Mouse (Mus musculus): ENCODE results near the gene Rnase2b. TPM values are rescaled to one million over a fixed set of nuclear protein-coding genes. Genes with fewer than 3 reads are reported as not detected.
A peak's percentile ranks its signal among the peaks of the same experiment; 100 is the strongest.
"Not testable (repeated sequence)": the region's sequence is repeated elsewhere in the genome, so short reads cannot be mapped to it uniquely, and the experiment has no call there.

Rnase2b gene
- not detected in 3 replicates for total RNA-seq (2017)

DNA sequence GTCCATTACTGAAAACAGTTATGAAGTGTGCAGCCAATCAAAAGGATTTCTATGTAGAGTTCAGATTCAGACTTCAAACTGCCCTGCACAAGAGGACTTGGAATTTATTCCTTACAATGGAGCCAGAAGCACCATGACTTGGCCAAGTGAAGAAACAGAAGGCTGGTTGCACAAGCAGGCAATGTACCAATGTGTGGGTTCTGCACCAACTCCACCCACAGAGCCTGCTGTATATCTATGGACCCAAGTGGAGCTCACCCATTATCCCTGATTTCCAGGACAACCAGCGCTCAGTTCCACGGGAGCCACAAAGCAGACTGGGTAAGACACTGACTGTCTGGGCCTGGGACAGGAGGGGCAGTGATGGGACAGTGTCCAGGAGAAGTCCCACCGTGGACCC is at the start of gene Rnase2b:
TSS of gene Rnase2b (plus strand) at position 285 of the 400 bp plus-strand sequence.
- ATAC-seq (replicated peaks; ENCODE audit: insufficient number of reproducible peaks, low FRiP score, low TSS enrichment, poor library complexity, severe bottlenecking) = not testable (repeated sequence)

GRCm38 (mm10) chr14:51113476-51113875 is 48.6 kb upstream of the Rnase2b start:
- ATAC-seq (replicated peaks; ENCODE audit: insufficient number of reproducible peaks, low FRiP score, low TSS enrichment, poor library complexity, severe bottlenecking) = no peak

DNA sequence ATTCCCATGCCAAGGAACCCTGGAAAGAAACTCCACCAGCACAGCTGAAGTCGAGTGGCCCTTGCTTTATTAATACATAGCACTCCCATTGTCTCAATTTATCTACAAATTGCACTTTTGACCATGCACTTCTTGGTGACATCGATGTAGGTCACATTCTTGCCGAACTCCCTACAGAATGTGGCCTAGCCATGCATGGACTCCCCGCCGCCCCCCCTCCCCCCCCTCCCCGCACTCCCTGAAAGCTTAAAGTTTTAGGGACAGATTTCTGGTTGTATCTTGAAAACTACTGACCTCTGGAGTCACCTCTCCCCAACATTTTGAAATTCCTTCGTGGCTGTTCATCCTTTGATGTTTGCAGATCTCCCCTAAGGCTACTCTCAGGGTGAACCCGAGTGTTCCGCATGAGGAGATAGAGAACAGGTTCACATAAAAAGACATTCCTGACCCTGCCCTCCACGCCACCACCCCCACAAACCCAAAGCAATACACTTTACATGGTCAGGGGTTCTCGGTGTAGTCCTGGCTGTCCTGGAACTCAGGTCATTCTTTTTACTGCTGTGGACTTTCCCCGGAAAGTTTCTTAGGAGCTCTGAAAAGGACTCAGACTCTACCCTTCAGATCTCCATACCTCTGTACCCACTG is 48.0 kb upstream of the Rnase2b start, which contains the start of gene Eddm3b:
TSS of gene Eddm3b (plus strand) at position 511 of the 645 bp plus-strand sequence.
- no peak for ATAC-seq (replicated peaks; ENCODE audit: insufficient number of reproducible peaks, low FRiP score, low TSS enrichment, poor library complexity, severe bottlenecking)

GRCm38 (mm10) chr14:51125684-51126083 is 36.4 kb upstream of the Rnase2b start:
- ATAC-seq (replicated peaks; ENCODE audit: insufficient number of reproducible peaks, low FRiP score, low TSS enrichment, poor library complexity, severe bottlenecking) = no peak

DNA sequence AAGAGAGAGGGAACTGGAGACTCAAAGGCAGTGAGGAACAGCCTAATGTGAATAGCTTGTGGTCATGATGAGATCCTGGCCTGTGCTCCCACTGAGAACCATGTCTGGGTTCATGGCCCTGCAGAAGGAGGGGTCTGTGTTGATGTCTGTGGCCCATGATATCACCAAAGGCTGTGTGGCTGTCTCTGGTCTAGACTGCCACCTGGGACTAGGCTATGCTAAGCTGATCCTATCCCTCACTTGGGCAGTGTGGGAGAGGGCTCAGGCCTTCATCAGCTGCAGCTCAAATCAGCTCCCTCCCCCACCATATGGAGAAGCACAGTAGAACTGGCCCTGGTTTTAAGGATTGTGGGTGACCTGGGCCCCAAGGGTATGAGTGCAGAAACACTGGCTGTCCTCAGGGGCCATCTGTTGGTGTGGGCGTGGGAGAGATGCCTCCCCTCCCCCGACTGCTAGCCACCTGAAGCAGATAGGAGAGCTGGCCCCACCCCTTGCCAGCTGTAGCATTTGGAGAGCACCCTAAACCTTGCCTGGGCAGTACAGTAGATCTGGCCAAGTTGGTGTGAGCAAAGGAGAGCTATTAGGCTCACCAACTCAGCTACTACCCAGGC is 34.3 kb upstream of the Rnase2b start:
- ATAC-seq (replicated peaks; ENCODE audit: insufficient number of reproducible peaks, low FRiP score, low TSS enrichment, poor library complexity, severe bottlenecking) = no peak

DNA sequence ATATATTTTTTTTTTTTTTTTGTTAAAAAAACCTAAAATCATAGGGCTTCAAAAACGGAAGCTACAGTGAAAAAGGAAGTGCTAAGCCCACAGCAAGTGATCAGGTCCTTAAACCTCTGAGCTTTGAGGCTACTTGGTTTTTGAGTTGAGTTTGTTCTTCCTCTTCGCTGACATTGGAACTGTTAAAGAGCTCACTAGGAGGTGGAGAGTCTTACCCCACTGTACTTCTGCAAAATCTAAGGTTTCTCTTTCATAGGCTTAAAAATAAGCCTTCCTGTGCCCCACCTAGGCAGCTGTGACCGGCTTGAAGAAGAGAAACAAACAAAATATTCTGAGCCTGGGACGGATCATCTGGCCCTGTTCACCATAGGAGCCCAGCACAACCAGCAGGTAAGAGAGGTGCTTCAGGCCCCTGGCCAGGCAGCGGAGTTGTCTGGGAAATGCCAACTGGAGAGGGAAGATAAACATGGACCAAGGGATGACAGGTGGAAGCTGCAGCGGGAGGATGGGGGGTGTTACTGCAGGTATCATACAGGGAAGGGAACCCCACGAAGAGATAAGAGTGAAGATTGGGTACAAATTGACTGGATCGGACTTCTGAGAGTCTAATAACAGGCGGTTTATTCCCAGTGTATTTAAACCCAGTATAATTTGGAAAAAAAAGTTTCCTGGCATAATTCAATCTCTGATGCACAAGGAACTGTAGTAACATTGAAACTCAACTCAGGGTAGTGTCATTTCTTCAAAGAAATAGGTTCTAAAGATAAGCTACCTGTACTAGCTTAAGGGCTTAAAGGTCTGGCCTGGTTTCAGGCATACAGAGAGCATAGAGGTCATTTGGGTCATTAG is 33.1 kb upstream of the Rnase2b start:
- ATAC-seq (replicated peaks; ENCODE audit: insufficient number of reproducible peaks, low FRiP score, low TSS enrichment, poor library complexity, severe bottlenecking) = peak; percentile 77

GRCm38 (mm10) chr14:51129624-51129975 is 32.5 kb upstream of the Rnase2b start:
- no peak for ATAC-seq (replicated peaks; ENCODE audit: insufficient number of reproducible peaks, low FRiP score, low TSS enrichment, poor library complexity, severe bottlenecking)

DNA sequence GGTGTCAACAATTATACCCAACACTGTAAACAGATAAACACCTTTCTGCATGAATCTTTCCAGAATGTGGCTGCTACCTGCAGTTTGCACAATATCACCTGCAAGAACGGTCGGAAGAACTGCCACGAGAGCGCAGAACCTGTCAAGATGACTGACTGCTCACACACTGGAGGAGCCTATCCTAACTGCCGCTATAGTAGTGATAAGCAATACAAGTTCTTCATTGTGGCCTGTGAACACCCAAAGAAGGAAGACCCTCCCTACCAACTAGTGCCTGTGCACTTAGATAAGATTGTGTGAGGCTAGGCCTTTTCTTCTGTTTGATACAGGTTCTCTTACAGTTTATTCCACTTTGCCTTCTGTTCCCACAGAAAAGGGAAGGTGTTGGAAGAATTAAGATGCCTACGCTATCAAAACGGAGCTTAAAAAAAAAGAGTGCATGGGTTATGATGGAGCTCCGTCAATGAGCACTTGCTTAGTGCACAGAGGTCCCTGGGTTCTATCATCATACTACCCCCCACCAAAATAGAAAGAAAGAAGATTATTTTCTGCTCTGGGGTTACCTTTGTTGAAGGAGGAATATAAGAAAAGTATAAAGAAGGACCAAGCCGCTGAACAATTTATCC is 31.6 kb upstream of the Rnase2b start:
- ATAC-seq (replicated peaks; ENCODE audit: insufficient number of reproducible peaks, low FRiP score, low TSS enrichment, poor library complexity, severe bottlenecking) = no peak

DNA sequence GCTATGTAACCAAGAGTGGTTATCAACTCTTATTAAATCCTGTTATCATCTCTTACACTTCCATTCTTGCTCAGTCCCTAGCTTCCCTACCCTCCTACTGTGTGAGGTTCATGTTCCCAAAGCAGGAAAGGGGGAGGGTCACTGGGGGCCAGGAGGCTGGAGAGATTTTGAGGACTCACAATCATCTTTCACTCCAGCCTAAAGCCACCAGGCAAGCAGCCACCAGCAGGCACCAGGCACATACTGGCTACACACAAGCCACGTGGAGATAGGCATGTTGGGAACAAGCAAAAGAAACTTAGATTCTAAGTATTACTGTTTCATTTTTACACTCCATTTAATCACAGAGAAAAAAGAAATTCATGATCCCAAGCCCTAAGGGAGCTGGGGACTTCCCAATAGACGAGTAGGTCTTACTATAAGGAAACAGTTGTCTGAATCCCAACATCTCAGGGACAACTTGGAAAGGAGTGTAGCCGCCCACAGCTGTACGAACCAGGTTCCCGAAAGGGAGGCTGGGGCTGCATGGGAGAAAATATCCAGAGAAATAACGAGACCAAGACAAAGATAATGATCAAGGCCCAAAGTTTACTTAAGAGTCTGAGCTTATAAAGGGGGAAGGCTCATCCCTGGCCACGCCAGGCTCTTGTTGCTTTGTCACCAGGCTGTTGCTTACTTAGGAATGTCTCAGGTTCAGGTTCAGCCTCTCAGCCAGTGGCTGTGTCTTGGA is 30.8 kb upstream of the Rnase2b start:
- no peak for ATAC-seq (replicated peaks; ENCODE audit: insufficient number of reproducible peaks, low FRiP score, low TSS enrichment, poor library complexity, severe bottlenecking)

- peak; percentile 86 for ATAC-seq (replicated peaks; ENCODE audit: insufficient number of reproducible peaks, low FRiP score, low TSS enrichment, poor library complexity, severe bottlenecking)
Observed at GRCm38 (mm10) chr14:51132372-51132771, 29.7 kb upstream of the Rnase2b start.

GRCm38 (mm10) chr14:51140342-51140741 is 21.7 kb upstream of the Rnase2b start:
- no peak; the same call in 1 of the 2 replicates for ATAC-seq (replicated peaks; ENCODE audit: insufficient number of reproducible peaks, low FRiP score, low TSS enrichment, poor library complexity, severe bottlenecking)

- ATAC-seq (replicated peaks; ENCODE audit: insufficient number of reproducible peaks, low FRiP score, low TSS enrichment, poor library complexity, severe bottlenecking) = no peak
Observed at GRCm38 (mm10) chr14:51142119-51142518, 19.9 kb upstream of the Rnase2b start.

GRCm38 (mm10) chr14:51142568-51142967 is 19.5 kb upstream of the Rnase2b start:
- no peak for ATAC-seq (replicated peaks; ENCODE audit: insufficient number of reproducible peaks, low FRiP score, low TSS enrichment, poor library complexity, severe bottlenecking)

DNA sequence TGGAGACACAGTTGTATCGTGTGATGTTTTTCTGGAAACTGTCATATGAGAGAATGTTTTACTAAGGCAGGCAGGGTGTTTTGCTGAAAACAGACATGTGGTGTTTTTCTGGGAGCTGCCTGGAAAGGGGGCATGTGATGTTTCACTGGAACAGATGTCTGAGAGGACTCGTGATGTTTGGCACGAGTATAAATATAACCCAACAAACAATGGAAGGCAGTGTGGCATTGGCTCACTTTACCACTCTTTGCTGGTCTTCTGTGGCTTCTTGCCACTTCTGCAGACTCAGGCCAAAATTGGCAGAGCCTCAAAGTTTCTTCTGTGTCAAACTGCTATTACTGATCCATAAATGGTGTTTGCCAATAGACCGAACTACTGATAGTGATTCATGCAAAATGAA is 18.8 kb upstream of the Rnase2b start:
- no peak for ATAC-seq (replicated peaks; ENCODE audit: insufficient number of reproducible peaks, low FRiP score, low TSS enrichment, poor library complexity, severe bottlenecking)

DNA sequence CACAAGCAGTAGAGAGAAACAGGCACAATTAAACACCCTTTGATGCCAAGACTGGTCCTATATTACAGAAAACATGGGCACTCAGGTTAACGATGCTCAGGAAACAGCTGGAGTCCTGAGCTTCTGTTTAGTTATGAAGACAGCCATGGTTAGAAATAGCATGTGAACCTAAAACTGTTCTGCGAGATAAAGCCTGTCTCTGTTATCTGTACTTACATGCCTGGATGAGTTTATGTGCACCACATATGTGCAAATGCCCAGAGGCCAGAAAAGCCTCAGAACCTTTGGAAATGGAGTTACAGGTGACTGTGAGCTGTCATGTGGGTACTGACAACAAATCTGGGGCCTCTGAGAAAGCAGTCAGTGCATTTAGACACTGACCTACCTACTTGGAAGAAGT is 18.1 kb upstream of the Rnase2b start:
- no peak for ATAC-seq (replicated peaks; ENCODE audit: insufficient number of reproducible peaks, low FRiP score, low TSS enrichment, poor library complexity, severe bottlenecking)

- no peak for ATAC-seq (replicated peaks; ENCODE audit: insufficient number of reproducible peaks, low FRiP score, low TSS enrichment, poor library complexity, severe bottlenecking)
Observed at GRCm38 (mm10) chr14:51144451-51144850, 17.6 kb upstream of the Rnase2b start.

- ATAC-seq (replicated peaks; ENCODE audit: insufficient number of reproducible peaks, low FRiP score, low TSS enrichment, poor library complexity, severe bottlenecking) = no peak
Observed at GRCm38 (mm10) chr14:51145521-51145920, 16.5 kb upstream of the Rnase2b start.

- no peak for ATAC-seq (replicated peaks; ENCODE audit: insufficient number of reproducible peaks, low FRiP score, low TSS enrichment, poor library complexity, severe bottlenecking)
Observed at GRCm38 (mm10) chr14:51146685-51147084, 15.4 kb upstream of the Rnase2b start, which contains the start of gene Rnase1. TSS of gene Rnase1 (minus strand) at chr14:51146785.

DNA sequence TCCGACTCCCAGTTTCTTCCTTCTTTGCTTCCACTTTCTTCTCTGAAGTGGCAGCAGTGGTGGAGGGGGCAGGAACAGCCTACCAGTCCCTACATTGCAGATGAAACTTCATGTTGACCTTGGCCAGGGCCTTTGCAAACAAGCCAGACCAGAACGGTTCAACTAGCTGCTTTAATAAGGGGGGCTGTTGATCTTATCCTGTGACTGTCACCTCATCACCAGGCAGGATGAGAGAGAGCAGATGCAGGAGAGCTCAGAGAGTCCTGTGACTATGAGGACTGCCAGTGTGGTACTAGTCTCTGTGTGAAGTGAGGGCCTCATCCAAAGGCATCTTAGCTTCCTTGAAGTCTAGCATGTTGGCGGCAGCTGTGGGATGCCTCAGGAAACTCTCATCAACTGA is 14.1 kb upstream of the Rnase2b start:
- no peak for ATAC-seq (replicated peaks; ENCODE audit: insufficient number of reproducible peaks, low FRiP score, low TSS enrichment, poor library complexity, severe bottlenecking)

Measured in monocyte, adult 5-6 weeks (primary cell).